In the genomic region with DNA sequence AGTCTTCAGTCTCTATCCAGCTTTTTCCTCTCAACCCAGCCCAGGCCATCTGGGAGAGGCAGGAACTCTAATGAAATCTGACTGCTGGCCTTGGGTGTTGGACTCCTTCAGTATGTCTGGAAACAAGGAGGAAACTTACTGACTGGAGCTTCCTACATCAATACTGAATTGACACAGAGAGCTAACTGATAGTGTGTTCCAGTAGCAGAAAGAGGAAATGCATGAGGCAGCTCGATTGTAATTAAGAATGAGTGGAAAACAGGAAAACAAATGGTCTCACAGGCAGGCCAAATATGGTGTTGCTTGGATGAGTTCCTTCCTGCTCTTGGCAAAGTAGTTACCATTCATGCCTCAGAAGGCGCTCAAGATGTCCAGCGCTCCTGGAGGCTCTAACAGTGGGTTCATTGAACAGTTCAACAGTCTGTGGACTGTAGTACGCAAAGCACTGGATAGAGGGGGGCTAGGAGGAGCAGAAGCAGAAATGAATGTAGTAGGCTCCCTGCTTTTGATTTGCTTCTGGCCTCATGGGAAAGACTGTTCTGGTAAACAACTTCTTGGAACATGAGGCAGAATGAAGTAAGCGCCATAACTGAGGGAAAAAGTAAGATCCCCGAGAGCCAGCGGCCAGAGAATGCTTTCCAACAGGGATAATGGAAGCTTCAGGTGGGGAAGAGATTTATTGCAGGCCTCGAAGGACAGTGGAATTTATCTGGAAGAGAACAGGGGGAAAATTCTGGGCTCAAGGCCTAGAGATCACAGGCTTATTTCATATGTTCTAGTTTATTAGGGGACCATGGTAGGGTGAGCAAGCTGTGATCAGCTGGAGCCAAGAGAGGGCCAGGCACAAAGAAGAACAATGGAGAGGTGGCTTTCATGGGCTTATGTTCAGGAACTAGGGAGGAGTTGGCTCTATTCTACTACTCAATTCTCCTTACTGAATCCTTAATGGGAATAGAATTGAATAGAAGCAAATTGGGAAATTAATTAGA, we compare ENCODE assay signal across 8 mouse cellular contexts.
DNase-seq lines count a peak whose midpoint lies in the region; ATAC-seq lines count a peak whose summit lies in the region.

No protein-coding gene starts in this region.

- 0 out of 2 replicates have a peak, but pooled peaks cover 11% of the 10 kb centered on the region for H3K4me1 ChIP-seq in limb, embryonic 12.5 days (replicated peaks)
- H3K4me1 ChIP-seq in limb, embryonic 10.5 days, result no peaks in the 10 kb centered on the region
- peaks cover 7% of the 10 kb centered on the region; the same call in 1 of the 2 replicates for H3K4me1 ChIP-seq in intestine, embryonic 16.5 days (ENCODE audit: control insufficient read depth, insufficient read depth, low read length)
- H3K4me1 ChIP-seq in liver, embryonic 12.5 days, result no peaks in the 10 kb centered on the region

- no peak for ATAC-seq in limb, embryonic 12.5 days (ENCODE audit: insufficient number of reproducible peaks, insufficient read depth, low FRiP score, low TSS enrichment, low read depth)
- ATAC-seq in intestine, embryonic 16.5 days, result peak; percentile 85
- 0 out of 2 replicates have a peak, but pooled peaks have one; percentile 44 for ATAC-seq in liver, embryonic 12.5 days

- H3K36me3 ChIP-seq in limb, embryonic 12.5 days, result no peaks in the 10 kb centered on the region
- no peaks in the 10 kb centered on the region for H3K36me3 ChIP-seq in limb, embryonic 10.5 days
- no peaks in the 10 kb centered on the region for H3K36me3 ChIP-seq in intestine, embryonic 16.5 days (ENCODE audit: control insufficient read depth, insufficient read depth, low read length)
- H3K36me3 ChIP-seq in liver, embryonic 12.5 days, result no peaks in the 10 kb centered on the region

- no peak overlapping the region for H3K4me3 ChIP-seq in limb, embryonic 12.5 days (replicated peaks)
- H3K4me3 ChIP-seq in limb, embryonic 10.5 days, result no peak overlapping the region
- H3K4me3 ChIP-seq in intestine, embryonic 16.5 days (ENCODE audit: low read length), result no peak overlapping the region
- no peak overlapping the region for H3K4me3 ChIP-seq in liver, embryonic 12.5 days

- DNase-seq in limb, embryonic 10.5 days (ENCODE audit: low spot score), result no peak
- peak; percentile 14 to 28 for DNase-seq in gastrocnemius, adult 8-10 months (ENCODE audit: low spot score in 2 of 2)
- no peak for DNase-seq in spleen, postnatal 10 days (ENCODE audit: low spot score in 2 of 2)
- no peak for DNase-seq in thymus, postnatal 0 days (ENCODE audit: low spot score)
- no peak for DNase-seq in urinary bladder, adult 2 months (ENCODE audit: low spot score)

- H3K4me2 ChIP-seq in limb, embryonic 12.5 days, result no peak overlapping the region
- H3K4me2 ChIP-seq in intestine, embryonic 16.5 days (ENCODE audit: low read depth, low read length), result no peak overlapping the region
- no peak overlapping the region for H3K4me2 ChIP-seq in liver, embryonic 12.5 days

- 0 out of 2 replicates have a peak overlapping the region, but pooled peaks have one; percentile 5 for H3K27ac ChIP-seq in limb, embryonic 12.5 days
- no peak overlapping the region for H3K27ac ChIP-seq in limb, embryonic 10.5 days
- H3K27ac ChIP-seq in intestine, embryonic 16.5 days (ENCODE audit: low read length), result peak overlapping the region; percentile 55
- no peak overlapping the region for H3K27ac ChIP-seq in liver, embryonic 12.5 days

- WGBS in limb, embryonic 12.5 days, result 79% methylated on average over 8 of the region's 8 CpGs
- 87% methylated on average over 8 of the region's 8 CpGs for WGBS in limb, embryonic 10.5 days
- WGBS in intestine, embryonic 16.5 days, result 67% methylated on average over 8 of the region's 8 CpGs
- WGBS in liver, embryonic 12.5 days (ENCODE audit: insufficient replicate concordance), result 59% methylated on average over 8 of the region's 8 CpGs

- no peaks in the 10 kb centered on the region for H3K9me3 ChIP-seq in limb, embryonic 12.5 days
- no peaks in the 10 kb centered on the region for H3K9me3 ChIP-seq in limb, embryonic 10.5 days (replicated peaks)
- no peaks in the 10 kb centered on the region for H3K9me3 ChIP-seq in intestine, embryonic 16.5 days (ENCODE audit: control insufficient read depth, low read length)
- no peaks in the 10 kb centered on the region for H3K9me3 ChIP-seq in liver, embryonic 12.5 days (replicated peaks)

- H3K27me3 ChIP-seq in limb, embryonic 12.5 days, result no peaks in the 10 kb centered on the region
- H3K27me3 ChIP-seq in limb, embryonic 10.5 days (ENCODE audit: low read depth, poor library complexity, severe bottlenecking), result no peaks in the 10 kb centered on the region
- no peaks in the 10 kb centered on the region for H3K27me3 ChIP-seq in intestine, embryonic 16.5 days (replicated peaks; ENCODE audit: control insufficient read depth, insufficient read depth, low read length)
- no peaks in the 10 kb centered on the region for H3K27me3 ChIP-seq in liver, embryonic 12.5 days (replicated peaks)

- H3K9ac ChIP-seq in limb, embryonic 12.5 days (replicated peaks), result no peak overlapping the region
- no peak overlapping the region for H3K9ac ChIP-seq in intestine, embryonic 16.5 days (ENCODE audit: low read depth, low read length)
- H3K9ac ChIP-seq in liver, embryonic 12.5 days, result no peak overlapping the region

Comparison
In these comparisons a context has a peak if more than half of its experiments do, and no peak if none do; other contexts are left out.
1. H3K27ac ChIP-seq: peak in limb, embryonic 12.5 days (single experiment) and intestine, embryonic 16.5 days (single experiment); none in limb, embryonic 10.5 days (single experiment) and liver, embryonic 12.5 days (single experiment).
2. DNase-seq: peak in gastrocnemius, adult 8-10 months (2 of 2); none in limb, embryonic 10.5 days (single experiment), spleen, postnatal 10 days (0 of 2), thymus, postnatal 0 days (single experiment) and urinary bladder, adult 2 months (single experiment).